Mouse (Mus musculus): ENCODE measurements at regions not wholly inside any gene's neighbourhood (a gene's known extent, or its start where the extent isn't known, plus 50 kb on each side); places are given as distances from the start of the nearest gene placed in this dataset.

- no peak for TF ChIP-seq CTCF (IDR thresholded peaks at IDR 0.05; ENCODE audit: extremely low read depth, insufficient read depth, insufficient read length, insufficient replicate concordance)
- no peak for TF ChIP-seq POLR2A (IDR thresholded peaks at IDR 0.05; ENCODE audit: low read depth, low read length)
Measured at GRCm38 (mm10) chr14:64574277-64574676, 470.2 kb downstream of the Prss52 start.

Measured in spleen, adult 2 months (tissue).